Mouse (Mus musculus) testis, adult 2 months (tissue): Measurements from ENCODE around the gene Strip2.

Source experiments
- CTCF ChIP-seq: fragments of 200-500 bp; IDR thresholded peaks from 2 replicates; pipeline ENCODE4 v1.5.1; 2012; ENCODE audit warnings: low read depth, mild to moderate bottlenecking, inconsistent platforms, low read length, moderate library complexity; ENCODE audit not compliant: control insufficient read depth, insufficient read depth, insufficient replicate concordance
- POLR2A ChIP-seq: fragments of 200-500 bp; IDR thresholded peaks from 2 replicates; pipeline ENCODE4 v1.6.1; 2012; ENCODE audit warnings: low read depth, mild to moderate bottlenecking, inconsistent platforms, low read length, moderate library complexity; ENCODE audit not compliant: control insufficient read depth

- TF ChIP-seq CTCF (no peak), POLR2A (no peak)
These were observed 85.8 kb downstream of the Strip2 start for GRCm38 (mm10) chr6:30002628-30003027.
